In the genomic region with DNA sequence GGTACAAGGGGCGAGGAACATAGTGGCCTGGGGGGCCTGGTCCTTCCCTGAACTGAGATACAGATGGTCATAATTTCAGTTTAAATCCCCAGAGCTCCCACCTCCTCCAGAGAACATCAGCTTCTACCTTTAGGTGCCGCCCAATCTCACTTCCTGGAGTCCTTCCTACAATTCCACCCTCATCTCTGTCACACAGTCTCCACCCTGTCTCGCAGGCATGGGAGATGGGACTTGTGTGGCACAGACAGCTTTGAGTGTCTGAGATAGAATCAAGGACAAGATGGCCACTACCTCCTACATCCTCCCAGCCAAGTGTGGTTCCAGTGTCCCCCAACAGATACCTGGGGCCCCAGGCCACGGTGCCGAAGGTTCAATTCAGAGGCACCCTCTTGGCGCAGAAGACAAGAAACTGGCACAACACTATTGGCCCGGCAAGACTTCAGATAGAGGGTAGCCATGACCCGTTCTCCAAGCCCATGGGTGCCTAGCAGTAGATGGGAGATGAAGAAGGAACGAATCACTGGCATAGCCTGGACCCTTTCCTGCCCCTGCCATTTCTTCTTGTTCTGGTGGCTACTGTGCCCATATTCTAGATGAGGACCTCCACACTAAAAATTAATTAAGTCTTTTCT, we compare ENCODE assay signal across 1 mouse cellular context.
A peak's percentile ranks its signal among the peaks of the same experiment; 100 is the strongest.
TF ChIP-seq lines count a peak whose summit lies in the region.

No protein-coding gene starts in this region.

TF ChIP-seq in MEL, 35 proteins besides CTCF, POLR2A, EP300 and RAD21:
- no peak for TF ChIP-seq USF2 (IDR thresholded peaks at IDR 0.05; ENCODE audit: borderline replicate concordance in 1 of 2, insufficient read depth in 1 of 2, low read depth in 1 of 2, low read length in 2 of 2)
- TF ChIP-seq TBP (IDR thresholded peaks at IDR 0.05; ENCODE audit: low read depth, low read length) = peak; percentile 2; the same call in 1 of the 2 replicates
